Mouse (Mus musculus) kidney, postnatal 0 days (tissue): Measurements from ENCODE around the gene Macrod2. TPM values are rescaled to one million over a fixed set of nuclear protein-coding genes. Genes with fewer than 3 reads are reported as not detected.
A peak's percentile ranks its signal among the peaks of the same experiment; 100 is the strongest.

Experiments used
- ATAC-seq: fragments of 200-750 bp; cut with Nextera tagmentation; replicated peaks from 2 replicates; pipeline ENCODE4 v1.8.0; 2017; ENCODE audit warnings: low read depth, moderate number of reproducible peaks, moderate TSS enrichment, moderate library complexity; ENCODE audit not compliant: low FRiP score
- DNase-seq: peaks from one replicate; pipeline ENCODE4 v3.0.0-alpha.2; 2016; ENCODE audit warnings: low spot score
- H3K27ac ChIP-seq: fragments of 300-500 bp; sonication (generic); 2 replicates; pipeline ENCODE4 v1.5.1; 2014; ENCODE audit warnings: mild to moderate bottlenecking
- H3K27me3 ChIP-seq: fragments of 300-500 bp; sonication (generic); 2 replicates; pipeline ENCODE4 v1.6.1; 2014; ENCODE audit warnings: low read length, mixed read lengths; ENCODE audit not compliant: insufficient read depth
- H3K36me3 ChIP-seq: fragments of 300-500 bp; sonication (generic); 2 replicates; pipeline ENCODE4 v1.6.1; 2014; ENCODE audit warnings: low read length, mixed read lengths; ENCODE audit not compliant: insufficient read depth
- H3K4me1 ChIP-seq: fragments of 300-500 bp; sonication (generic); replicated peaks from 2 replicates; pipeline ENCODE4 v1.6.1; 2014; ENCODE audit warnings: antibody characterized with exemption, low read length, mixed read lengths; ENCODE audit not compliant: insufficient read depth
- H3K4me2 ChIP-seq: fragments of 300-500 bp; sonication (generic); 2 replicates; pipeline ENCODE4 v1.6.1; 2014; ENCODE audit warnings: mild to moderate bottlenecking, low read length, moderate library complexity, mixed read lengths
- H3K4me3 ChIP-seq: fragments of 300-500 bp; sonication (generic); replicated peaks from 2 replicates; pipeline ENCODE4 v1.5.1; 2014; ENCODE audit warnings: low read depth, low read length
- H3K9ac ChIP-seq: fragments of 300-500 bp; sonication (generic); 2 replicates; pipeline ENCODE4 v1.6.1; 2014; ENCODE audit warnings: low read depth, low read length
- H3K9me3 ChIP-seq: fragments of 300-500 bp; sonication (generic); replicated peaks from 2 replicates; pipeline ENCODE4 v1.6.1; 2016; ENCODE audit warnings: low read length, inconsistent platforms, mixed read lengths
- CTCF ChIP-seq: IDR thresholded peaks from 2 replicates; pipeline ENCODE4 v1.5.1; 2016; ENCODE audit warnings: antibody characterized with exemption, low read depth, mild to moderate bottlenecking, moderate library complexity
- WGBS: fragments of 180-500 bp; shearing (Covaris S2); extraction: QIAGEN DNeasy Blood & Tissue Kit; methylation state at CpG from one replicate; pipeline ENCODE4 v1.1.7; 2014; 5-methylcytosine and 5-hydroxymethylcytosine counted together
- polyA plus RNA-seq: library from polyadenylated mRNA; unstranded; fragments of >200 nt; fragmentation: Nextera tagmentation; extraction: Ambion mirVana; gene quantifications from 2 replicates; pipeline ENCODE4 v1.2.1, GENCODE M21; 2015

Macrod2 gene
- polyA plus RNA-seq, 1 experiment from 2014 or later = 28.6 TPM

DNA sequence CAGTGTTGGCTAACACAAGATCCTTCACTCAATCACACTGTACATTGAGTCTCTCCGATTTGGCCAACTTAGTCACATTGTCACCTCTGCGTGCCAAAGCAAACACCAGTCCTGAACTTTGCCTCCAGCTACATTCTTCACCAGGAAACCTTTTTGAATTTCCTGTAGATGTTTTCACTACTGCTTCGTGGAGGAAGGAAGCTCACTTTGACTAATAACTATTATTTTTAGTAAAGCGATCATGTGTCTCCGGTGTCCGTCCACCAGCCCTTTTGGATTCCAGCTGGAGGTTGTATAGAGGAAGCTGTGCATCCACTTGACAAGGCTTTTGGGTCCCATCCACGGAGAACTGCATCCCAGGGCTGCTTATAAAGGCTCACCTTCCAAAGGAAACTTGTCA lies 893.4 kb downstream of the Macrod2 start:
- no peak for TF ChIP-seq CTCF
- Histone ChIP-seq H3K9me3 (no peaks in the 10 kb centered on the region), H3K4me2 (no peak overlapping the region), H3K4me1 (no peaks in the 10 kb centered on the region), H3K36me3 (no peaks in the 10 kb centered on the region), H3K27ac (no peak overlapping the region), H3K4me3 (no peak overlapping the region), H3K9ac (no peak overlapping the region), H3K27me3 (no peaks in the 10 kb centered on the region)
- DNase-seq (peak; percentile 74), ATAC-seq (no peak)
- 13% methylated on average over 7 of the region's 7 CpGs for WGBS

DNA sequence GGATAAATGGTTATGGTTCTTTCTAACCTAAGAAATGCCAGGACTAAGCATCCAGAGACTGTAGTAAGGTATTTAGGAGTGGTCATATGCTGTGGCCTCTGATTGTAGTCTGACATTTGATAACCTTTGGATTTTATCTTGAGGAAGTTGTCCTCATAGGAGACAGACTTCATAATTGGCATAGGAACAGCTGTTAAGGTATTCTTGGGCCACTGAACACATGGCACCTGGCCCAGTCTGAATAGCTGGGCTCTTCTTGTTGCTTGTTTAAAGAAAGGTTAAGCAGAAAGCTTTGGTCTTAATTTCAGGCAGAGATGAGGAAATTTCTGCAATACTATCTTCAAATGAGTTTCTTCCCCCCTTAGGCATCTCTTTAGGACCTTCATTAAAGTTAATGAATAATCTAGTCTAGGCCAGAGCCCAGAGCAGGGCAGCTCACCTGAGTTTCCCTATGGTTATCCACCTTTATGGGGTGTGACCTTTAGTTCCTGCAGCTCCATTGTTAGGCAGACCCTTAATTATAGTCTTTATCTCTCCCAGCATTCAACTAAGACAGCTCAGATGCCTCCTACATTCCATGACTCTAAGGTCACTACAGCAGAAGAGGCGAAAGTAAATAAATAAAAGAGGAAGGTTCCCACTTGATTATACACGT lies 894.1 kb downstream of the Macrod2 start:
- Histone ChIP-seq H3K4me1 (no peaks in the 10 kb centered on the region), H3K4me3 (no peak overlapping the region), H3K4me2 (no peak overlapping the region), H3K9me3 (no peaks in the 10 kb centered on the region), H3K9ac (no peak overlapping the region), H3K27ac (no peak overlapping the region), H3K36me3 (no peaks in the 10 kb centered on the region), H3K27me3 (no peaks in the 10 kb centered on the region)
- no peak for TF ChIP-seq CTCF
- ATAC-seq = no peak
- 34% methylated on average over 2 of the region's 2 CpGs for WGBS
- peak; percentile 24 for DNase-seq

DNA sequence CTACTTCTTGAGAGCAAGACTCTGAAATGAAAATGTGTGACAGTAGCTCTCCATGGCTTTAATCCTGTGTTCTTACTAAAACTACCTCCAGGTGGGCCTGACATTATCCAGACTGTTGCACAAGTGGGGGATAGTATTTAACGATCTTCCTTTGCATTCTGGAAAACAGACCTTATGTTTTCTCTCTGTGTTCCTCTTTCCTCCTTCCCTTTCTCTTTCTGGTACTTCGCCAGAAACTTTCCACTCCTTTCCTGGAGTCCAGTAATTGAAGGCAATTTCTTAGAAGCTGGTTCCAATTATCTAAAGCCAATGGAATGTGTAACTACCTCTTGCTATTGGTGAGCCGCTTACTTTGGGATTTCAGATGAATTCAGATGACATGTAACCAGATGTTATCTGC lies 897.7 kb downstream of the Macrod2 start:
- no peak overlapping the region for H3K4me3 ChIP-seq
- H3K9ac ChIP-seq = no peak overlapping the region
- no peaks in the 10 kb centered on the region for H3K9me3 ChIP-seq
- no peaks in the 10 kb centered on the region for H3K4me1 ChIP-seq
- H3K4me2 ChIP-seq = no peak overlapping the region
- no peak for TF ChIP-seq CTCF
- DNase-seq = no peak
- WGBS = 49% methylated on average over 3 of the region's 3 CpGs
- ATAC-seq = no peak
- no peak overlapping the region for H3K27ac ChIP-seq
- H3K27me3 ChIP-seq = no peaks in the 10 kb centered on the region
- no peaks in the 10 kb centered on the region for H3K36me3 ChIP-seq

DNA sequence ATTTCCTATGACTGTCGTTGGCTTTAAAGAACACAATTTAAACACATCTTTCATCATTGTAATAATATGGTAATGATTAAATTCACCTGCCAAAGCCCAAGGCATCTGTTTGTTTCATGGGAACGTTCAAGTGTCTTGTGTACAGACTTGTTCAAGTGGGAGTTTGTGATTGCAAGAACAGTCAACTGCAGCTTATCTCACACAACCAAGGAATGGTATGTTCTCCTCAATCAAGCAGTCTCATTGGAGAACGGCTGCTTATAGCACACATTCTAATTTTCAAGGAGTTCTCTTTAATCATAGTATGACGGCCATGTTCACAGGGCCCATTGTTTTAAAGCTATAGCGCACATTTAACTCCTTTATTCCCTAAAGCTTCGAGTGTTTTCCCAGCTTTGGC lies 904.1 kb downstream of the Macrod2 start:
- TF ChIP-seq CTCF = no peak
- Histone ChIP-seq H3K36me3 (no peaks in the 10 kb centered on the region), H3K27ac (no peak overlapping the region), H3K9me3 (no peaks in the 10 kb centered on the region), H3K4me3 (no peak overlapping the region), H3K4me1 (no peaks in the 10 kb centered on the region), H3K4me2 (no peak overlapping the region), H3K27me3 (no peaks in the 10 kb centered on the region), H3K9ac (no peak overlapping the region)
- ATAC-seq = no peak
- WGBS = 74% methylated on average over 6 of the region's 6 CpGs
- DNase-seq = no peak

DNA sequence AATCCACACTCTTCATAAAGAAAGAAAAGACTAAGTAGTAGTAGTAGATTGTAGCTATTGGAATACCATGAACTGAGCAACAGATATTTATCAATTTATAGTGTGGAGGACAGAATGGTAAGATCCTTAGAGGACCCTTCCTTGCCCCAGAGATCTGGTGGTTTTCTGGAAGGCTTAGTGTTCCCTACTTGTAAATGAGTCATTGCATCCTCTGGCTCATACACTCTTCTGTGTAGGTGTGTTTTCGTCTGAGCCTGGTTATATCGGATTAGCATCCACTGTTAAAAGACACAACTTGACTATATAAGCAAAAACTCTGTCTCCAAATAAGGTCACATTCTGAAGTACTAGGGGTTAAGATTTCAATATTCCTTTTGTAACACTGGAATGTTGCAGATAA lies 905.9 kb downstream of the Macrod2 start:
- Histone ChIP-seq H3K27me3 (no peaks in the 10 kb centered on the region), H3K4me1 (no peaks in the 10 kb centered on the region), H3K36me3 (no peaks in the 10 kb centered on the region), H3K27ac (no peak overlapping the region), H3K4me3 (no peak overlapping the region), H3K9me3 (no peaks in the 10 kb centered on the region), H3K4me2 (no peak overlapping the region), H3K9ac (no peak overlapping the region)
- 96% methylated on average over 2 of the region's 2 CpGs for WGBS
- DNase-seq (no peak), ATAC-seq (no peak)
- no peak for TF ChIP-seq CTCF

DNA sequence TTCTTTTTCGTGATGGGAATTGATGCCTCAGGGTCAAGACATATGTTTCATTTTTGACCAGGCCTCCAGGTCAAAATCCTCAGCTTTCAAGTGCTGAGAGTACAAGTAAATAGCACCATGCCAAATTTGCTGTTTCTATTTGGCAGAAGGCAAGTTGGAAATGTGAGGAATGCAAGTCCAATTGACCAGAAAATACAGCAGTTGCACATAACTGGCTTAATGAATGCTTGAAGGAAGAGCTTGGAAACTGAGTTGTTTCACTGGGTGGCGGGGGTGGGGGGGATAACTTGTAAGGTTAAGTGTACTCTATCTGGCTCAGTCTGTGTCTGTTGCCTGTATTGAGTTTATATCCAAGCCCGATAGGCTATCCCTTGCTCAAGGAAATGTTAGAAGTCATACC lies 913.3 kb downstream of the Macrod2 start:
- Histone ChIP-seq H3K27ac (no peak overlapping the region), H3K27me3 (no peaks in the 10 kb centered on the region), H3K36me3 (no peaks in the 10 kb centered on the region), H3K9me3 (no peaks in the 10 kb centered on the region), H3K4me3 (no peak overlapping the region), H3K4me2 (no peak overlapping the region), H3K4me1 (no peaks in the 10 kb centered on the region), H3K9ac (no peak overlapping the region)
- 89% methylated on average over 3 of the region's 3 CpGs for WGBS
- DNase-seq (no peak), ATAC-seq (no peak)
- TF ChIP-seq CTCF = no peak
